ENCODE assay signal across 12 mouse cellular contexts in the genomic region with DNA sequence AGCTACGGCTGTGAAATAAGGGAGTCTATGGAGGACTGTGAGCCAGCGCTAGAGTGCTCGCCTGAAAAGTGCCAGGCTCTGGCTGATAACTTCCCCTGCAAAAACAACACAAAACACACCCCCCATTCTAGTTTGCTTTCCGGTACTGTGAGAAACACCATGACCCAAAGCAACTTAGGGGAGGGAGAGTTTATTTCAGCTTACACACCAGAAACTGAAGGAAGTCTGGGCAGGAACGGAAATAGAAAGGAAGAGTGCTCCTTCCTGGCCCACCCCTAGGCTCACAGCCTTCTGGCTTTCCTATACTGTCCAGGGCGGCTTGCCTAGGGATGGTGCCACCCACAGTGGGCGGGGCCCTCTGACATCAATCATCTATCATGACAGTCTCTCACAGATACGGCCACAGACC. TPM values are rescaled to one million over a fixed set of nuclear protein-coding genes. Genes with fewer than 3 reads are reported as not detected.
DNase-seq lines count a peak whose midpoint lies in the region; ATAC-seq and TF ChIP-seq lines count a peak whose summit lies in the region.
"Had no signal": no experiment of that assay in that cellular context is flagged by ENCODE, and none has a peak within 500 bp of the region (broad histone marks: within the 10 kb centered on the region; RNA-seq: fewer than 3 reads in every experiment).

No protein-coding gene starts in this region.

- TF ChIP-seq EP300 in liver, postnatal 0 days (IDR thresholded peaks at IDR 0.05; ENCODE audit: low read depth): peak; percentile 33; the same call in 1 of the 2 replicates

- peaks cover 5% of the 10 kb centered on the region; the same call in 1 of the 2 replicates for H3K4me1 ChIP-seq in liver, postnatal 0 days (ENCODE audit: insufficient read depth)
- H3K4me1 ChIP-seq in forebrain, embryonic 15.5 days: no peaks in the 10 kb centered on the region

- H3K9me3 ChIP-seq in liver, postnatal 0 days (ENCODE audit: low read length): no peaks in the 10 kb centered on the region
- H3K9me3 ChIP-seq in forebrain, embryonic 15.5 days: no peaks in the 10 kb centered on the region

- H3K4me2 ChIP-seq in liver, postnatal 0 days (ENCODE audit: low read depth, low read length): no peak overlapping the region
- H3K4me2 ChIP-seq in forebrain, embryonic 15.5 days (replicated peaks): no peak overlapping the region

- no peaks in the 10 kb centered on the region; the same call in 1 of the 2 replicates for H3K27me3 ChIP-seq in liver, postnatal 0 days (ENCODE audit: insufficient read depth, low read length)
- no peaks in the 10 kb centered on the region for H3K27me3 ChIP-seq in forebrain, embryonic 15.5 days

- no peak for TF ChIP-seq CTCF in liver, postnatal 0 days (IDR thresholded peaks at IDR 0.05; ENCODE audit: low read depth)

- peaks cover 46% of the 10 kb centered on the region for H3K36me3 ChIP-seq in liver, postnatal 0 days (replicated peaks; ENCODE audit: insufficient read depth, low read length)
- no peaks in the 10 kb centered on the region for H3K36me3 ChIP-seq in forebrain, embryonic 15.5 days

- H3K27ac ChIP-seq in liver, postnatal 0 days (ENCODE audit: low read depth): 0 out of 2 replicates have a peak overlapping the region, but pooled peaks have one; percentile 12
- H3K27ac ChIP-seq in forebrain, embryonic 15.5 days (replicated peaks): no peak overlapping the region

- 49% methylated on average over 8 of the region's 8 CpGs for WGBS in liver, postnatal 0 days (ENCODE audit: insufficient replicate concordance)
- 89% methylated on average over 8 of the region's 8 CpGs for WGBS in forebrain, embryonic 15.5 days

- no peak overlapping the region for H3K4me3 ChIP-seq in liver, postnatal 0 days (ENCODE audit: low read depth, low read length)
- H3K4me3 ChIP-seq in forebrain, embryonic 15.5 days: no peak overlapping the region

- ATAC-seq in common myeloid progenitor, adult 5-6 weeks (replicated peaks; ENCODE audit: low read depth, poor library complexity, severe bottlenecking): peak; percentile 85
- peak; percentile 63 for ATAC-seq in liver, postnatal 0 days
- ATAC-seq in forebrain, embryonic 15.5 days (replicated peaks): no peak
- ATAC-seq: inflammation-experienced regulatory T-cells, adult 6 months had no signal

- H3K9ac ChIP-seq in liver, postnatal 0 days (replicated peaks): no peak overlapping the region
- H3K9ac ChIP-seq in forebrain, embryonic 15.5 days (replicated peaks): no peak overlapping the region

- peak; percentile 57 for DNase-seq in adrenal gland, adult 8-10 months
- DNase-seq in kidney, adult 8-10 months: peak; percentile 65 to 74
- DNase-seq in liver, postnatal 0 days: peak; percentile 56
- DNase-seq in right cerebral cortex, adult 2 months (ENCODE audit: low spot score in 2 of 2): no peak
- DNase-seq in cerebellum, adult 9-10 months: no peak
- no peak for DNase-seq in layer of hippocampus, postnatal 14 days (ENCODE audit: low spot score in 2 of 2)
- DNase-seq: cerebellum, adult 2 months; right cerebral cortex, adult 18-20 months; thymus, postnatal 14 days had no signal

RNA-seq across cellular contexts. Expression of a gene that starts 14.8 kb away (rescaled TPM):
- 10 to 100 TPM; 79.6 to 95.9 (median 87.5) TPM for total RNA-seq in adrenal gland, adult 8-10 months (2022)
- 9.7 and 11.6 TPM in 2 replicates for total RNA-seq in common myeloid progenitor, adult 5-6 weeks (2017)
- 6.3 and 7.4 TPM in 2 replicates for polyA plus RNA-seq in liver, postnatal 0 days (2015; fragmentation: Nextera tagmentation; extraction: Ambion mirVana)
- 1.6 and 2.2 TPM in 2 replicates for polyA plus RNA-seq in forebrain, embryonic 15.5 days (2015; fragmentation: Nextera tagmentation; extraction: Ambion mirVana)
- 10 to 100 TPM in 1 of 2 experiments, 1 to 10 TPM in 1; 8.6 to 11.5 TPM for total RNA-seq in layer of hippocampus, postnatal 14 days (2021)

RNA-seq across cellular contexts. Expression of a gene that starts 22.2 kb away (rescaled TPM):
- total RNA-seq in adrenal gland, adult 8-10 months (2022): 10 to 100 TPM in 3 of 4 experiments, 1 to 10 TPM in 1; 5.8 to 22.3 (median 14.0) TPM
- total RNA-seq in common myeloid progenitor, adult 5-6 weeks (2017): 0.82 and 3.3 TPM in 2 replicates
- 1.6 and 2.2 TPM in 2 replicates for polyA plus RNA-seq in liver, postnatal 0 days (2015; fragmentation: Nextera tagmentation; extraction: Ambion mirVana)
- 0.22 and 0.23 TPM in 2 replicates for polyA plus RNA-seq in forebrain, embryonic 15.5 days (2015; fragmentation: Nextera tagmentation; extraction: Ambion mirVana)
- total RNA-seq in layer of hippocampus, postnatal 14 days (2021): 1 to 10 TPM; 7.2 to 9.3 TPM
- polyA plus RNA-seq: inflammation-experienced regulatory T-cells, adult 6 months had no signal

RNA-seq across cellular contexts. Expression of a gene that starts 52.9 kb away (rescaled TPM):
- total RNA-seq in adrenal gland, adult 8-10 months (2022): 10 to 100 TPM; 46.5 to 54.7 (median 50.7) TPM
- 20.5 and 30.5 TPM in 2 replicates for total RNA-seq in common myeloid progenitor, adult 5-6 weeks (2017)
- 33.3 and 43.4 TPM in 2 replicates for polyA plus RNA-seq in liver, postnatal 0 days (2015; fragmentation: Nextera tagmentation; extraction: Ambion mirVana)
- polyA plus RNA-seq in forebrain, embryonic 15.5 days (2015; fragmentation: Nextera tagmentation; extraction: Ambion mirVana): 85.1 and 88.7 TPM in 2 replicates
- total RNA-seq in layer of hippocampus, postnatal 14 days (2021): 10 to 100 TPM; 41.5 to 43.4 TPM

Comparison
In these comparisons a context has a peak if more than half of its experiments do, and no peak if none do; other contexts are left out.
1. DNase-seq: peak in adrenal gland, adult 8-10 months (single experiment), kidney, adult 8-10 months (2 of 2) and liver, postnatal 0 days (single experiment); none in right cerebral cortex, adult 2 months (0 of 2), cerebellum, adult 9-10 months (single experiment) and layer of hippocampus, postnatal 14 days (0 of 2).